Mouse (Mus musculus): ENCODE data around the gene Fhdc1.

Gene Fhdc1

GRCm38 (mm10) chr3:84474981-84475775 lies 5.1 kb downstream of the Fhdc1 start:
- DNase-seq (ENCODE audit: low spot score in 2 of 2): no peak

- no peak for DNase-seq (ENCODE audit: low spot score in 2 of 2)
These were observed 5.8 kb downstream of the Fhdc1 start for GRCm38 (mm10) chr3:84474398-84474797.

- DNase-seq (ENCODE audit: low spot score in 2 of 2): no peak
These were observed 7.3 kb downstream of the Fhdc1 start for GRCm38 (mm10) chr3:84472955-84473354.

GRCm38 (mm10) chr3:84472527-84472926 lies 7.7 kb downstream of the Fhdc1 start:
- DNase-seq (ENCODE audit: low spot score in 2 of 2): no peak

GRCm38 (mm10) chr3:84471146-84471545 lies 9.1 kb downstream of the Fhdc1 start:
- no peak for DNase-seq (ENCODE audit: low spot score in 2 of 2)

- DNase-seq (ENCODE audit: low spot score in 2 of 2): no peak
These were observed 12.1 kb downstream of the Fhdc1 start for GRCm38 (mm10) chr3:84468111-84468453.

GRCm38 (mm10) chr3:84467419-84468110 lies 12.7 kb downstream of the Fhdc1 start:
- DNase-seq (ENCODE audit: low spot score in 2 of 2): no peak

GRCm38 (mm10) chr3:84465822-84466500 lies 14.3 kb downstream of the Fhdc1 start:
- no peak for DNase-seq (ENCODE audit: low spot score in 2 of 2)

- DNase-seq (ENCODE audit: low spot score in 2 of 2): no peak
These were observed 18.5 kb downstream of the Fhdc1 start for GRCm38 (mm10) chr3:84461687-84462086.

GRCm38 (mm10) chr3:84460952-84461351 lies 19.3 kb downstream of the Fhdc1 start:
- DNase-seq (ENCODE audit: low spot score in 2 of 2): no peak

GRCm38 (mm10) chr3:84460499-84460898 lies 19.7 kb downstream of the Fhdc1 start:
- no peak for DNase-seq (ENCODE audit: low spot score in 2 of 2)

- no peak for DNase-seq (ENCODE audit: low spot score in 2 of 2)
These were observed 24.4 kb downstream of the Fhdc1 start for GRCm38 (mm10) chr3:84455733-84456417.

- no peak for DNase-seq (ENCODE audit: low spot score in 2 of 2)
These were observed 29.6 kb downstream of the Fhdc1 start for GRCm38 (mm10) chr3:84450651-84451050.

GRCm38 (mm10) chr3:84449015-84449414 lies 31.2 kb downstream of the Fhdc1 start:
- no peak for DNase-seq (ENCODE audit: low spot score in 2 of 2)

- DNase-seq (ENCODE audit: low spot score in 2 of 2): no peak
These were observed 32.4 kb downstream of the Fhdc1 start for GRCm38 (mm10) chr3:84447803-84448202.

GRCm38 (mm10) chr3:84445838-84446237 lies 34.4 kb downstream of the Fhdc1 start:
- no peak for DNase-seq (ENCODE audit: low spot score in 2 of 2)

GRCm38 (mm10) chr3:84442890-84443289 lies 37.3 kb downstream of the Fhdc1 start:
- DNase-seq (ENCODE audit: low spot score in 2 of 2): no peak

- peak; percentile 25 to 30 for DNase-seq (ENCODE audit: low spot score in 2 of 2)
These were observed 40.6 kb downstream of the Fhdc1 start for GRCm38 (mm10) chr3:84439431-84440210.

GRCm38 (mm10) chr3:84438840-84439239 lies 41.4 kb downstream of the Fhdc1 start:
- no peak for DNase-seq (ENCODE audit: low spot score in 2 of 2)

- DNase-seq (ENCODE audit: low spot score in 2 of 2): peak in 1 of 2 experiments; percentile 52
These were observed 42.1 kb downstream of the Fhdc1 start for GRCm38 (mm10) chr3:84438118-84438517.

- no peak for DNase-seq (ENCODE audit: low spot score in 2 of 2)
These were observed 43.3 kb downstream of the Fhdc1 start for GRCm38 (mm10) chr3:84436947-84437346.
